Mouse (Mus musculus) cerebellum, adult 9-11 months (tissue): Measurements from ENCODE around the gene Htra2.

Experiments used
- DNase-seq: peaks from one replicate; pipeline ENCODE4 v3.0.0; 2022

The Htra2 gene

DNA sequence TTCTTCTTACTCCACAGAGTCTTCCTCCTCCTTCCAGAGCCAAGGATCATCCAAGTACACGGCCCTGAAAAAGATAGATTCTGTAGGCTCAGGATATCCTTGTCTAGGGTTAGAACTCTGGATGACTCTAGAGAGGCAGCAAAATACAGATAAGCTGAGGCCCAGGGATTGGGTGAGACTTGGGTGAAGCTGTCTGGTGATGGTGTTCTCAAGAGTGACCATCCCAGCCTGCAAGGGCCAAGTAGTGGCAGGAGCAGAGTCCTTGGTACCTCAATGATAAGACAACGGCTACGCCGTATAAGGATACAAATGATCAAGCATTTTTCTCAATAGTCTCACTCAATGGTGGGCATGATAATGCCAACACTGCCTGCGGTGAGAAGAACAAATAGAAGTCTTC lies 51.2 kb downstream of the Htra2 start:
- DNase-seq = no peak

DNA sequence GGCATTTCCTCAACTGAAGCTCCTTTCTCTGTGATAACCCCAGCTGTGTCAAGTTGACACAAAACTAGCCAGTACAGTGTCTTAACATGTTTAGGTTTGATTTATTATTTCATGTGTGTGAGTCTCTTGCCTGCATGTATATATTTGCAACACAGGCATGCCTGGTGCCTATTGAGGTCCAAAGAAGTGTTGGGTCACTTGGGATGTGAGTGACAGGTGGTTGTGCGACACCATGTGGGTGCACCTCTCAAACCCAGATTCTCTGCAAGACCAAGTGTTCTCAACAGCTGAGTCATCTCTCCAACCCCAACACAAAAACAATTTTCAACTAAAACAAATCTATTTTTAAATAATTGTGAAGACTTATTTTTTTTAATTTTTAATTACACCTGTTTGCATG lies 52.0 kb downstream of the Htra2 start:
- DNase-seq = no peak
